Mouse (Mus musculus): ENCODE measurements around the gene Zc3h12a.

DNA sequence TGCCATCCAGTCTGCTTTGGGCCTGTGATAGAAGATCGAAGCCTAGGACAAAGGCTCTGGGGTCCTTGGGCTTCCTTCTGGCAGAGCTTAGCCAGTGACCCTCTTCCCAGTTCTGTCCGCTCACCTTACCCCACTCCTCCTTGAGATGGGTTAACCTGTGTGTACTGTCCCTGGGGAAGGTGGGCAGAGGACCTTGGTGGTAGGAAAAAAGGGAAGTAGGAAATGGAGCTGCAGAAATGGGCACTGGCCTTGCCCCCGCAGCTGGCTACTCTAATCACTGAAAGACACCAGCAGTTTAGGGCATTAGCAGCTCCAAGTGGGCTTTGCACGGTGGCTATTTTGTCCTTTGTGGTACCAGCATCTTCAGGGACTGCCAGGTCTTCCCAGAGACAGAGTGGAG, 12.6 kb downstream of the Zc3h12a start:
- TF ChIP-seq GATA1 (IDR thresholded peaks at IDR 0.05; ENCODE audit: borderline replicate concordance, low read length) (no peak), CTCF (IDR thresholded peaks at IDR 0.05; ENCODE audit: low read depth, low read length) (no peak), TAL1 (conservative IDR thresholded peaks at IDR 0.05; ENCODE audit: low read depth, low read length) (no peak), POLR2AphosphoS5 (IDR thresholded peaks at IDR 0.05; ENCODE audit: insufficient replicate concordance, low read depth, low read length) (no peak), GATA2 (IDR thresholded peaks at IDR 0.05; ENCODE audit: borderline replicate concordance, low read depth, low read length) (no peak)
